Mouse (Mus musculus): Measurements from ENCODE around the gene 4930402H24Rik. TPM values are rescaled to one million over a fixed set of nuclear protein-coding genes. Genes with fewer than 3 reads are reported as not detected.
A peak's percentile ranks its signal among the peaks of the same experiment; 100 is the strongest.
"Not testable (repeated sequence)": the region's sequence is repeated elsewhere in the genome, so short reads cannot be mapped to it uniquely, and the experiment has no call there.

The 4930402H24Rik gene
- total RNA-seq, 2 experiments from 2014 or later, result 72.1 to 81.2 TPM

DNA sequence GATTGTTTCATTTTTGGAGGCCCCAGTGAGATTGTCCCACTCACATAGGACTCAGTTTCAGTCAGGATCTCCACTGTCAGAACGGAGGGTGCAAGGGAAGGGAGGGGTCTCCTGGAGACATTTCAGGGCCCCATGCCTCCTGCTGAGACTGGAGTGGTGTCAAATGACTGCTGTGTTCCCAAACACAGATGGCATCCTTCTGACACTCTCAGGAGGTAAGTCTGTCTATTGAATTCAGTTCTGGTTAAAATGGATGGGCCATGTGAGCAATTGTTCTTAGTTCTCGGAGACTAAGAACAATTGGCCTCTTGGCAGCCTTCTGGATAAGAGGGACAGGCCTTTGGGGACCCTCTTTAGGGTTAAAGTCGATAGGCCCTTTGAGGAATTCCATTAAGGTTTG is 28.8 kb downstream of the 4930402H24Rik start:
- DNase-seq (ENCODE audit: low spot score in 2 of 2), result no peak

GRCm38 (mm10) chr2:130870916-130871315 is 35.3 kb downstream of the 4930402H24Rik start:
- intact Hi-C loops (cut with DNase I), result no loop called here

More for the DNA sequence above, 28.8 kb downstream of the 4930402H24Rik start:
- intact Hi-C loops (cut with DNase I), result no loop called here

GRCm38 (mm10) chr2:130862091-130862490 is 44.1 kb downstream of the 4930402H24Rik start:
- intact Hi-C loops (cut with DNase I), result no loop called here
- no peak for DNase-seq (ENCODE audit: low spot score in 2 of 2)

More at GRCm38 (mm10) chr2:130870916-130871315, 35.3 kb downstream of the 4930402H24Rik start:
- no peak for DNase-seq (ENCODE audit: low spot score in 2 of 2)

GRCm38 (mm10) chr2:130852964-130853363 is 53.2 kb downstream of the 4930402H24Rik start:
- intact Hi-C loops (cut with DNase I), result no loop called here
- DNase-seq (ENCODE audit: low spot score in 2 of 2), result no peak

- DNase-seq (ENCODE audit: low spot score in 2 of 2), result no peak
- intact Hi-C loops (cut with DNase I), result no loop called here
Observed at GRCm38 (mm10) chr2:130851363-130852246, 54.6 kb downstream of the 4930402H24Rik start.

GRCm38 (mm10) chr2:130849688-130850087 is 56.5 kb downstream of the 4930402H24Rik start:
- intact Hi-C loops (cut with DNase I), result no loop called here
- no peak for DNase-seq (ENCODE audit: low spot score in 2 of 2)

DNA sequence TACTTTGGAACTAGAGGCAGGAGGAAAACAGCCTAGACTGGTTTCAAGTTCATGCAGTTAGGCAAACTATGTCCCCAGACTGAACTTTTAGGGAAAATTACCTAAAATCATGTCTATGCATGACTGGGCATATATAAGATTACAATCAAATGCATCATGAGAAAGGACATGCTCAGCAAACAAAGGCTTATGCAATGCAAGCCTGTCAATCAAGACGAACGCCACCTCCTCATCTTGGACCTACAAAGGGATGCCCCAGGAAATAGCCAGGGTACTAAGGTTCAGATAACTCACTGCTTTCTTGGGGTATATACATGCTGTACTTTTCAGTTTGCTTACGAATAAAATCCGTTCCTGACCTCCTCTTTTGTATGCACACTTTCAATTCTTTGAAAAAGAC is 57.9 kb downstream of the 4930402H24Rik start:
- no peak for DNase-seq (ENCODE audit: low spot score in 2 of 2)
- intact Hi-C loops (cut with DNase I), result no loop called here

DNA sequence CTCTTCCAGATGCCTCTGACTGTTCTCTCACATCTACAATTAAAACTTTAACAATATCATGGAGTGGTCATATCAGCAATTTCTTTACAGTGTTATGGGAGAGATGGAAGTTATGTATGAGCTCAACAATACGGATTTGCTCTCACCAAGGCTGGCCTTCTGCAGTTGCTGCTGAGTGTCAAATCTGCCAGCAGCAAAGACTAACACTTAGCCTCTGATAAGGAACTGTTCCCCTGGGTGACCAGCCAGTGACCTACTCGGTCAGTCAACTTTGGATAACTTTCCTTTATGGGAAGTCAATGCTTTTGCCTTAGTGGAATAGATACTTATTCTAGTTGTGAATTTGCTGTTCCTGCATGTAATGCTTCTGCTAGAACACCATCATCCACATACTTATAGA is 62.6 kb downstream of the 4930402H24Rik start:
- no peak for DNase-seq (ENCODE audit: low spot score in 2 of 2)
- intact Hi-C loops (cut with DNase I), result no loop called here

DNA sequence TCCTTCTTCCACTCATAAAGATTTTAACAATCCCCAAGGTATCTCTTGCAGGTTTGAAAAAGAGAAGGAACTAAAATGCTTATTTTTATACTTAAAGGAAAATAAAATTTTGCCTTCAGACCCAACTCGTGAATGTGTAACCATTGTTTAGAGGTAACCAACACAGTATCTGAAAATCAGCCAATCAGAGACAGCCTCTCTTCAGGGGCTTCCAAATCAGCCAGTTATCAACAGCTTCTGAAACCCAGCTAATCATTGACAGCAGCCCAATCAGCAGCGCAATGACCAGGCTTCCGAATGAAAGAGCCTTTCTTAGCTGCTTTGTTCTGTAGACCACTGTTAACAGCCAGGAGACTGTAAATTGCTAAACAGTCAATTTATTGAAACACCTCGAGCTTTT is 65.4 kb downstream of the 4930402H24Rik start:
- intact Hi-C loops (cut with DNase I), result loop anchor here (2.0 kb wide), 1 partner anchor 66 kb away; the partner anchor contains the start of genes 4930402H24Rik and Atrn
- DNase-seq (ENCODE audit: low spot score in 2 of 2), result peak; percentile 86 to 95

DNA sequence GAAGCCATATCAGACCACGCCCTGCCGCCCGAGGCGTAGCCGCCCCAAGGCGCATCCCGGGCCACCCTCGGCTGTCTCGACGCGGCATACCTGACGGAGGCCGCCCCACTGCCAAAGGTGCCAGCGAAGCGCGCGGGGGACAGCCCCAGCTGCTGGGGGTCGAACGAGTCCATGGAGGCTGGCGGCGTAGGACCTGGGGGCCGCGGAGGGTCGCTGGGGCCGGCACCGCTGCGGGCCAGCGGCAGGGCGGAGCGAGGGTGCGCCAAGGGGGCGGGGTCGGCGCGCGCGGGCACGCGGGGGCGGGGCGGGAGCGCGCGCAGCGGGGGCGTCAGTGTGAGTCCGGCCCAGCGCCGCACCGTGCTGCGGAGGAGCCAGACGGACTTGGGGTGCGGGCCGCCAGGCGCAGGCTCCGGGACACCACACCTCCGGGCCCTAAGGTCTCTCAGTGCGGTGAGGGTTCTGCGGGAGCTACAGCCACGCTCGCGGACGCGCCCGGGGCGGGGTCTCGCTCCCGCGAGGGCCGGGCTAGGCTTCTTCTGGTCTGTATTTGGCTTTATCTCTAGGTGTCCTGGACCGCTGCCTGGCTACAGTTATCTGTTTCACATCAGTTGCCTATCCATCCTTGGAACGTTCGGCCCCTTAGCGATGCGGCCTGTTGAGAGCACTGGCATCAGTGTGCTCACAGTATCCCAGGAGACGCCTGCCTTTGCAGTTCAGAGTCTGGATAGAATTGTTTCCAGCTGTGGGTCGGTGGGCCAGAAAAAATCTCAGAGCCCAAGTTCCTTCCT is 66.1 kb downstream of the 4930402H24Rik start:
- intact Hi-C loops (cut with DNase I), result loop anchor here (2.0 to 5.0 kb wide), 2 partner anchors 67 to 112 kb away; partner anchors contain the start of genes 4930402H24Rik and Atrn
- peak; percentile 48 to 75 for DNase-seq (ENCODE audit: low spot score in 2 of 2)

DNA sequence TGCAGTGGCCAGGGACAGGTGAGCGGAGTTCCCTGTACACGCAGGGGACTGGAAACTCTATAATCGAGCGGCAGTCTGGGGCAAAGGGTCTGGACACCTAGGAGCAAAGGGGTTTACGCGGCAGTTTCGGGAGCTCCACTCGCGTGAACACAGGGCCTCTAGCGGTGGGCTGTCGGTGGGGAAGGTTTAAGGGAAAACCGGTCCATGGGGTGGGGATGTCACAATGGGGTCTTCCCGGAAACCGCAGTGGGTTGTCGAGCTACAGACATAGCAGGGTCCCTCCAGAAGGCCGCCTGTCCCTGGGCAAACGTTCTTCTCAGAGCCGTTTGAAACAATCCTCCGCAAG is 66.7 kb downstream of the 4930402H24Rik start:
- peak in 1 of 2 experiments; percentile 17 for DNase-seq (ENCODE audit: low spot score in 2 of 2)
- intact Hi-C loops (cut with DNase I), result loop anchor here (5.0 kb wide), 1 partner anchor 113 kb away; no protein-coding TSS in a partner anchor

GRCm38 (mm10) chr2:130839084-130839483 is 67.1 kb downstream of the 4930402H24Rik start:
- intact Hi-C loops (cut with DNase I), result loop anchor here (5.0 kb wide), 1 partner anchor 113 kb away; no protein-coding TSS in a partner anchor
- DNase-seq (ENCODE audit: low spot score in 2 of 2), result peak; percentile 38 to 44

DNA sequence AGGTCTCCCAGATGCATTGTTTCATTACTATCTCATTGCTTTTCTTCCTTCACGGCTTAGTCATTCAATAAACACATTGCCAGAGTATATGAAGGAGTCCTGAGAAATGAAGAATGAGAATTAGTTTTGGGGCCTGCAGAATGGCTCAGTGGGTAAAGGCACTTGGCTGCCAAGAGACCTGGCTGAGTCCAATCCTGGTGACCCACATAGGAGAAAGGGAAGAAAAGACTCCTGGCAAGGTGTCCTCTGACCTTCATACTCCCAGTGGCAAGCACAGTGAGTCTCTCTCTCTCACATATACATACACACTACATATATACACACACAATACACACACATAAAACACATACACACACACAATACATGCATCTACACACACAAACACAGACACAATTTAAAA is 68.1 kb downstream of the 4930402H24Rik start:
- intact Hi-C loops (cut with DNase I), result loop anchor here (5.0 kb wide), 1 partner anchor 114 kb away; no protein-coding TSS in a partner anchor
- DNase-seq (ENCODE audit: low spot score in 2 of 2), result no peak

DNA sequence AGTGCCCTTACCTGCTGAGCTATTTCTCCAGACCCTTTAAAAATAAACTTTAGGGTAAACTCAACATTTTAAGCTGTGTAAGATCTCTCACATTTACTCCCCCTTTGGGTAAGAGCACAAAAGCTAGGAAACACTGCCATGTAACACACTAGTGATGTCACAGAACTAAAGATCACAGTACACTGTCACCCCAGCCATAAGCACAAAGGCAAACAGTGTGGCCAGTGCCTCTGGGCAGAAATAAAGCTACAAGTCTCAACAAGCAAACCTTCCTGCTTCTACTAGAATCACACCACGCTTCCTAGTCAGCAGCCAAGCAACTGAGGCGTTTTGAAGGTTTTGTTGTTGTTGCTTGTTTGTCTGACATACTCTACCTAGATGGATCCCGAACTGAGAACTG is 72.5 kb downstream of the 4930402H24Rik start:
- intact Hi-C loops (cut with DNase I), result no loop called here
- DNase-seq (ENCODE audit: low spot score in 2 of 2), result no peak

DNA sequence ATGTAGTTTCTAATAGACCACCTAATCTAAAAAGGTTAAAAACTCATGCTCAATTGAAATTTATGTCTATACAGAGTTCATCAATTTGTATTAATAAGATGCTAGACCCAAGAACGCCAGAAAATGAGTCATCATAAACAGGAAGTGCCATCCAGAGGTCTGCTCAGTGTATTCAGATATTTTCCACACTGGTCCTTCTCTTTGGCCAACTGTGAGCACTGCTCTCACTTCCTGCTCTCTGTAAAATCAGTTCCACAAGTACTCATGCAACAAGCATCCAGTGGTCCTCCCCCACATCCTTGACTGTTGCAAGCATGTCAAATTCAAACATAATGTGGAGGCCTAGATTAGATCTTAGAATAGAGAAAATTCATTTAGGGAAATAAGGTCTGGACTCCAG is 73.6 kb downstream of the 4930402H24Rik start:
- intact Hi-C loops (cut with DNase I), result no loop called here
- no peak for DNase-seq (ENCODE audit: low spot score in 2 of 2)

- DNase-seq (ENCODE audit: low spot score in 2 of 2), result no peak
- intact Hi-C loops (cut with DNase I), result no loop called here
Observed at GRCm38 (mm10) chr2:130832012-130832411, 74.2 kb downstream of the 4930402H24Rik start.

- intact Hi-C loops (cut with DNase I), result no loop called here
- DNase-seq (ENCODE audit: low spot score in 2 of 2), result no peak
Observed at GRCm38 (mm10) chr2:130830236-130830635, 76.0 kb downstream of the 4930402H24Rik start.

DNA sequence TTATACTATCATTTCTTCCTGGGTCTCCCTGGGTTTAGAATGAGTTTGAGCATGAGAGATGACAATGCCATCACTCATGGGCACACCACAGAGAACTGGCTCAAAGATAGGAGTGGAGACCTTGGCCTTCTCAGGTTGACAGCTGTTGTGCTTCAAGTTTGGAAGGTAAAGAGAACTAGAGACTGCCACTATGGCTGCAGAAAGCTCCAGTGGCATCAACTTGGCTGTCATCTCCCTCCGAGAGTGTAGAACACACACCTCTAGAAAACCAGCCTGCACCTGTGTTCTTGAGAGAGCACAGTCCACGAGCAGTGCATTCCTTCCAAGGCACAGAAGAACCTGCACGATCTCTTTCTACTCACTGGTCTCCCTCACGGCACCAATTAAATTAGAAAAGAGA is 76.7 kb downstream of the 4930402H24Rik start:
- DNase-seq (ENCODE audit: low spot score in 2 of 2), result no peak
- intact Hi-C loops (cut with DNase I), result no loop called here

- intact Hi-C loops (cut with DNase I), result no loop called here
- DNase-seq (ENCODE audit: low spot score in 2 of 2), result no peak
Observed at GRCm38 (mm10) chr2:130828668-130829067, 77.5 kb downstream of the 4930402H24Rik start.

GRCm38 (mm10) chr2:130828066-130828465 is 78.1 kb downstream of the 4930402H24Rik start:
- intact Hi-C loops (cut with DNase I), result not testable (repeated sequence)

More at GRCm38 (mm10) chr2:130828066-130828465, 78.1 kb downstream of the 4930402H24Rik start:
- not testable (repeated sequence) for DNase-seq (ENCODE audit: low spot score in 2 of 2)

All from left cerebral cortex, postnatal 14 days (tissue).